Mouse (Mus musculus): ENCODE results near the gene Sh3bp1.

DNA sequence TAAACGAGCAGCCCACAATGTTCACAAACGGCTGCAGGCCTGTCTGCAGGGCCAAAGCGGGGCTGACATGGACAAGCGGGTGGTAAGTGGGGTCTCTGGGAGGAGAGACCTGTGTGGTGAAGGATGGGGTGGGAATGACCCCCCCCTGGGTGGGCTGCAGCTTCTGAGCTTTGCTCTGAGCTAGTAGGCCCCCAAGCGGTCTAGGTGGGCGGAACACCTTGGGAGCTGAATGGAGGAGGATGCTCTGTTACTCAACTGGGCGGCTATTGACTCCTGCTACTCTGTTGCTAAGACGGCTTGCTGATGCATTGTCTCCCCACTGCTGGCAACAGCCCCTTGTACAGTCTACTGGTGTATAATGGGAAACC is 1.8 kb downstream of the Sh3bp1 start:
- TF ChIP-seq EP300 (IDR thresholded peaks at IDR 0.05; ENCODE audit: insufficient read depth, low read depth, low read length) = no peak
- TF ChIP-seq POLR2A (IDR thresholded peaks at IDR 0.05; ENCODE audit: insufficient read depth, low read length) = no peak
- peak; percentile 52 for TF ChIP-seq CTCF (IDR thresholded peaks at IDR 0.05; ENCODE audit: low read depth, low read length)

All from ES-Bruce4 (cell line).